Mouse (Mus musculus) limb, embryonic 15.5 days (tissue): Measurements from ENCODE around the gene Nuf2. TPM values are rescaled to one million over a fixed set of nuclear protein-coding genes. Genes with fewer than 3 reads are reported as not detected.
"Not testable (repeated sequence)": the region's sequence is repeated elsewhere in the genome, so short reads cannot be mapped to it uniquely, and the experiment has no call there.

Source experiments
- ATAC-seq: fragments of 200-750 bp; cut with Nextera tagmentation; 2 replicates; pipeline ENCODE4 v1.8.0; 2017; ENCODE audit warnings: low read depth, moderate TSS enrichment; ENCODE audit not compliant: insufficient number of reproducible peaks, low FRiP score, low TSS enrichment
- H3K27ac ChIP-seq: fragments of 300-500 bp; sonication (generic); 2 replicates; pipeline ENCODE4 v1.5.1; 2015; ENCODE audit warnings: moderate library complexity, mild to moderate bottlenecking, inconsistent platforms
- H3K27me3 ChIP-seq: fragments of 300-500 bp; sonication (generic); 2 replicates; pipeline ENCODE4 v1.6.1; 2015; ENCODE audit warnings: inconsistent platforms
- H3K36me3 ChIP-seq: fragments of 300-500 bp; sonication (generic); 2 replicates; pipeline ENCODE4 v1.6.1; 2015; ENCODE audit warnings: inconsistent platforms
- H3K4me1 ChIP-seq: fragments of 300-500 bp; sonication (generic); 2 replicates; pipeline ENCODE4 v1.6.1; 2015; ENCODE audit warnings: inconsistent platforms
- H3K4me2 ChIP-seq: fragments of 300-500 bp; sonication (generic); 2 replicates; pipeline ENCODE4 v1.6.1; 2015; ENCODE audit warnings: mild to moderate bottlenecking, inconsistent platforms
- H3K4me3 ChIP-seq: fragments of 300-500 bp; sonication (generic); 2 replicates; pipeline ENCODE4 v1.5.1; 2015; ENCODE audit warnings: mild to moderate bottlenecking, inconsistent platforms
- H3K9ac ChIP-seq: fragments of 300-500 bp; sonication (generic); 2 replicates; pipeline ENCODE4 v1.6.1; 2015; ENCODE audit warnings: inconsistent platforms
- H3K9me3 ChIP-seq: fragments of 300-500 bp; sonication (generic); 2 replicates; pipeline ENCODE4 v1.6.1; 2016; ENCODE audit warnings: inconsistent platforms
- WGBS: fragments of 180-500 bp; shearing (Covaris S2); methylation state at CpG from one replicate; pipeline ENCODE4 v1.1.7; 2015; 5-methylcytosine and 5-hydroxymethylcytosine counted together
- polyA plus RNA-seq: library from polyadenylated mRNA; unstranded; fragments of >200 nt; fragmentation: Nextera tagmentation; extraction: Ambion mirVana; gene quantifications from 2 replicates; pipeline ENCODE4 v1.2.1, GENCODE M21; 2015

Gene Nuf2
- polyA plus RNA-seq, 1 experiment from 2014 or later: 44.3 TPM

DNA sequence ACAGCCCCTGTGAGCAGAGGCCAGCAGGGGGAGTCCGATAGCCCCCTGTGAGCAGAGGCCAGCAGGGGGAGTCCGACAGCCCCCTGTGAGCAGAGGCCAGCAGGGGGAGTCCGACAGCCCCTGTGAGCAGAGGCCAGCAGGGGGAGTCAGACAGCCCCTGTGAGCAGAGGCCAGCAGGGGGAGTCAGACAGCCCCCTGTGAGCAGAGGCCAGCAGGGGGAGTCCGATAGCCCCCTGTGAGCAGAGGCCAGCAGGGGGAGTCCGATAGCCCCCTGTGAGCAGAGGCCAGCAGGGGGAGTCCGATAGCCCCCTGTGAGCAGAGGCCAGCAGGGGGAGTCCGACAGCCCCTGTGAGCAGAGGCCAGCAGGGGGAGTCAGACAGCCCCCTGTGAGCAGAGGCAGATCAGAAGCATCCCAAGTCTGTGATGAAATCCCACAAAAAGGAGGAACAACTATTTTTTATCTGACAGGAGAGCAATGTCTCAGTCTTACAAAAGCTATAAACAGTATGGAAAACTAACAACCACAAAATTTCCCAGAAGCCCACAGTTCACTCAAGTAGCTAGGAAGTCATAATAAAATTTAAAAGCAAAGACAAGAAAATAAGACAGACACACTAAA lies 13.3 kb downstream of the Nuf2 start:
- not testable (repeated sequence) for H3K4me3 ChIP-seq, H3K27me3 ChIP-seq, H3K27ac ChIP-seq, ATAC-seq, H3K4me2 ChIP-seq, H3K9ac ChIP-seq, H3K4me1 ChIP-seq, H3K9me3 ChIP-seq
- WGBS: 90% methylated on average over 7 of the region's 7 CpGs
- peaks cover 51% of the 10 kb centered on the region for H3K36me3 ChIP-seq

DNA sequence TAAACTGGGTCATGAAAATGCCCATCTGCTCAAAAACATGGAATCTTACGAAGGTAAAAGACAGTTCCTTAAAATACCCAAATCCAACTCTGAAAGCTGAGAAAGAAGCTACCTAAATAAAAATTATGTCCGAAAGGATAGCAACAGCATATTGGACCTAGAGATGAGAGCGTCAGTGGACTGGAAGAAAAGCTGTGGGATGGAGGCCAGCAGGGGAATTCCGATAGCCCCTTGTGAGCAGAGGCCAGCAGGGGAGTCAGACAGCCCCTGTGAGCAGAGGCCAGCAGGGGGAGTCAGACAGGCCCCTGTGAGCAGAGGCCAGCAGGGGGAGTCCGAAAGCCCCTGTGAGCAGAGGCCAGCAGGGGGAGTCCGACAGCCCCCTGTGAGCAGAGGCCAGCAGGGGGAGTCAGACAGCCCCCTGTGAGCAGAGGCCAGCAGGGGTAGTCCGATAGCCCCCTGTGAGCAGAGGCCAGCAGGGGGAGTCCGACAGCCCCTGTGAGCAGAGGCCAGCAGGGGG lies 13.8 kb downstream of the Nuf2 start:
- H3K27ac ChIP-seq: no peak overlapping the region
- H3K9ac ChIP-seq: no peak overlapping the region
- H3K4me1 ChIP-seq: no peaks in the 10 kb centered on the region
- H3K9me3 ChIP-seq: no peaks in the 10 kb centered on the region
- H3K36me3 ChIP-seq: peaks cover 48% of the 10 kb centered on the region
- no peak overlapping the region for H3K4me3 ChIP-seq
- ATAC-seq: no peak
- H3K4me2 ChIP-seq: no peak overlapping the region
- no peaks in the 10 kb centered on the region for H3K27me3 ChIP-seq
- 96% methylated on average over 8 of the region's 8 CpGs for WGBS

DNA sequence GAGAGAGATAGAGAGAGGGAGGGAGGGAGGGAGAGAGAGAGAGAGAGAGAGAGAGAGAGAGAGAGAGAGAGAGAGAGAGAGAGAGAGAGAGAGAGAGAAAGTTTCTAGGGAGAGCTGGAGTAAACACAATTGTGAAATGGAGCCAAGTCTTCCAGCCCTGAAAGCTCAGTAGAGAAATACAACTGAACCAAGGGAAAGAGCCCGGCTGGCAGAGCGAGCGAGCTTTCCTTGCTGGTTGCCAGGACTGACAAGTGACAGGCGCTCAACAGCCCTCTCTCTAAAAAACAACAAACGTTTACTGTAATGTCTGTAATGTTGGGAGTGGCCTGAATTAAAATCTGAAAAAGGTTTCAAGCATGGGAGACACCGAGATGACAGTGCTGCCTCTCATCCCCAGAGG lies 24.9 kb downstream of the Nuf2 start:
- H3K36me3 ChIP-seq: peaks cover 66% of the 10 kb centered on the region
- no peak overlapping the region for H3K4me3 ChIP-seq
- no peak overlapping the region for H3K27ac ChIP-seq
- no peaks in the 10 kb centered on the region for H3K4me1 ChIP-seq
- H3K27me3 ChIP-seq: no peaks in the 10 kb centered on the region
- no peak overlapping the region for H3K9ac ChIP-seq
- ATAC-seq: no peak
- H3K4me2 ChIP-seq: no peak overlapping the region
- no peaks in the 10 kb centered on the region for H3K9me3 ChIP-seq
- WGBS: 91% methylated on average over 6 of the region's 6 CpGs

DNA sequence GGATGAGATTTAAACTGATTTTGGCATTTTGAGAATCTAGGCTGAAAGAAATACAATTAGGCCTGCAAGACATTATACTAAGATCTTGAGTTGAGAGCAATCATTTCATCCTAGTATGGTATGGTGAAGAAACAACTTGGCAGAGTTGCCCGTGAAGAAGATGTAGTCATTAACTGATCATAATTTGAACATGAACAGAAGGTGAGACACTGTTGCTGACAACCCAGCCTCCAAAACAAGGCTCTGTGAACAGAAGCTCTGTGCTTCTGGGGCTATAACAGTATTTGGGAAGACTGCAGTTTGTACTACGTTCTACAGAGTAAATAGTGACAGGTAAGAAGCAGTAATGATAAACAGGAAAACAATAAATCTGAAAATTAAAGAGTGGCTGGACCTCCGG lies 28.4 kb downstream of the Nuf2 start:
- Histone ChIP-seq H3K9me3 (no peaks in the 10 kb centered on the region), H3K4me1 (no peaks in the 10 kb centered on the region), H3K4me3 (no peak overlapping the region), H3K27ac (no peak overlapping the region), H3K9ac (no peak overlapping the region), H3K4me2 (no peak overlapping the region), H3K27me3 (no peaks in the 10 kb centered on the region), H3K36me3 (peaks cover 56% of the 10 kb centered on the region)
- ATAC-seq: no peak
- 86% methylated on average over 3 of the region's 3 CpGs for WGBS

DNA sequence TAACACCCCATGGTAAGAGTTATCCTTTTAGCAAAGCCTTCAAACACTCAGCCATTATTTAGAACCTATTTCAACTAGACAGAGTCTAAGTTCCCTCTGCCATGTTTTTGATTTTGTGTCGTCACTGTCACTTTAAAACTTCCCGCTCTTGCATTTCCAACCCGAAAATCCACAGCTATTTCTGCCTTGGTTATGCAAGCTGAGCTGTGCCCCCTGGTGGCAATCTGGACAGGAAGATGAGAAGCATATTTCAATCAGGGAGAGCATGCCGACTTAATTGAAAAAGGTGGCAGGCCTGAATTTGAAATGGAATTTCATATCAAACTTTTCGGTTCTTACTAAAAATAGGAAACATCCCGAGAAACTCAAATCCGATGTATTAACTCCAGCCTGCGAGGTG lies 35.6 kb downstream of the Nuf2 start:
- no peak overlapping the region for H3K4me3 ChIP-seq
- WGBS: 60% methylated on average over 8 of the region's 8 CpGs
- H3K36me3 ChIP-seq: peaks cover 10% of the 10 kb centered on the region
- H3K27me3 ChIP-seq: no peaks in the 10 kb centered on the region
- H3K27ac ChIP-seq: no peak overlapping the region
- H3K9ac ChIP-seq: no peak overlapping the region
- H3K9me3 ChIP-seq: no peaks in the 10 kb centered on the region
- no peak overlapping the region for H3K4me2 ChIP-seq
- ATAC-seq: no peak
- no peaks in the 10 kb centered on the region for H3K4me1 ChIP-seq

DNA sequence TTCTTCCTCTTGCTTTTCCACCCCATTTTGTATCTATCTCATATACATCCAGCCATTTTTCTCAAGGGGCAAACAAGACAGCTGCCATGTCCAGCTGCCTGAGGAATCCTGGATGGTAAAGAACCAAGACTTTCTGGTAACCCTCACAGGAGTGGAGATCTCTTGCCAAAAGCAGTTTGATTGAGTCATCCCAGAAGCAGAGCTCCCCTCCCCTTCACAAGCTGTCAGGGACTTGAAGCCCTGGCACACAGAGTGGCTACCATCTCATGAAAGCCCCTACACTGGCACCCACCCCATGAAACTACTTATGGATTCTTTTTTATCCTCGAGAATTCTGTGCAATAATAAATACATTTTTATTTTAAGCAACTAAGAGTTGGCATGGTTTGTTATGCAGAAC lies 39.7 kb downstream of the Nuf2 start:
- Histone ChIP-seq H3K36me3 (no peaks in the 10 kb centered on the region), H3K4me2 (no peak overlapping the region), H3K9ac (no peak overlapping the region), H3K4me1 (no peaks in the 10 kb centered on the region), H3K27ac (no peak overlapping the region), H3K4me3 (no peak overlapping the region), H3K9me3 (no peaks in the 10 kb centered on the region), H3K27me3 (no peaks in the 10 kb centered on the region)
- 76% methylated on average over 1 of the region's 1 CpGs for WGBS
- no peak for ATAC-seq

DNA sequence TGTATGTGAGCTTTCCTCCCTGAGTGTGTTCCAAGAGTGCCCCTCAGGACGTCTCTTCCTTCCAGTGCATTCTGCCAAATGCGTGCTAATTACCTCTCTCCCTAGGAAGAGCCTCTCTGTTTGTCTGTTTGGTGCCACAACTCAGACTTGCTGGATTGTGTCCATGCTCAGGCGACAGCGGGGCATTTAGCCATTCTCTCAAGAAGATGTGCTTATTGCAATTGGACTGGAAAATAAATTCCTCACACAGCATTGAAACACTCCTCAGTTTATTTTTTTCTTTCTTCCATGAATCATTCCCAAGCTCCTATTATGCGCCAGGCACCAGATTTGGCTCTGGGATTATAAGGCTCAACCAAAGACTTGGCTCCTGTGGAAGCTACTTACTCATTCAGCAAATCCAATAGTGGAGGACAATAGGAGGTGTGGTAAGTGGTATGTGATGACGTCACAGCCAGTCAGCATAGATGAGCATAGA lies 45.8 kb downstream of the Nuf2 start:
- no peak overlapping the region for H3K27ac ChIP-seq
- no peak for ATAC-seq
- no peaks in the 10 kb centered on the region for H3K27me3 ChIP-seq
- no peak overlapping the region for H3K4me3 ChIP-seq
- 65% methylated on average over 6 of the region's 6 CpGs for WGBS
- no peak overlapping the region for H3K9ac ChIP-seq
- H3K4me1 ChIP-seq: no peaks in the 10 kb centered on the region
- no peak overlapping the region for H3K4me2 ChIP-seq
- H3K36me3 ChIP-seq: no peaks in the 10 kb centered on the region
- no peaks in the 10 kb centered on the region for H3K9me3 ChIP-seq

DNA sequence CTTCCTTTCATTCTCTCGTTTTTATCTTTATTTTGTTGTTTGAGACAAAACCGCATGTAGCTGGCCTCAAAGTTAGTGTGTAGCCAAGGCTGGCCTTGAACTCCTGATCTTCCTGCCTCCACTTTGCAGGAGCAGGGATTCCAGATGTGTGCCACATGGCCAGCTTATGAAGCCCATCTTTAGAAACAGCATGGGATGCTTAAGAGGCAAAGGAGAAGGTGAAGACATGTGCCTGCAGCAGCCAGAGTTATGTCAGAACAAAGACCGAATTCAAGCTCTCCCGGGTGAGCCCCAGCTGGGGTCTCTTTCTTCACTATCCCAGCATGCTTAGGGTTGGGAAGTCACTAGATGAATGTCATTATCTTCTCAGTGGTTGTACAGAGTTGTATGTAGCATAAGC lies 46.7 kb downstream of the Nuf2 start:
- no peak for ATAC-seq
- WGBS: 69% methylated on average over 4 of the region's 4 CpGs
- no peaks in the 10 kb centered on the region for H3K36me3 ChIP-seq

DNA sequence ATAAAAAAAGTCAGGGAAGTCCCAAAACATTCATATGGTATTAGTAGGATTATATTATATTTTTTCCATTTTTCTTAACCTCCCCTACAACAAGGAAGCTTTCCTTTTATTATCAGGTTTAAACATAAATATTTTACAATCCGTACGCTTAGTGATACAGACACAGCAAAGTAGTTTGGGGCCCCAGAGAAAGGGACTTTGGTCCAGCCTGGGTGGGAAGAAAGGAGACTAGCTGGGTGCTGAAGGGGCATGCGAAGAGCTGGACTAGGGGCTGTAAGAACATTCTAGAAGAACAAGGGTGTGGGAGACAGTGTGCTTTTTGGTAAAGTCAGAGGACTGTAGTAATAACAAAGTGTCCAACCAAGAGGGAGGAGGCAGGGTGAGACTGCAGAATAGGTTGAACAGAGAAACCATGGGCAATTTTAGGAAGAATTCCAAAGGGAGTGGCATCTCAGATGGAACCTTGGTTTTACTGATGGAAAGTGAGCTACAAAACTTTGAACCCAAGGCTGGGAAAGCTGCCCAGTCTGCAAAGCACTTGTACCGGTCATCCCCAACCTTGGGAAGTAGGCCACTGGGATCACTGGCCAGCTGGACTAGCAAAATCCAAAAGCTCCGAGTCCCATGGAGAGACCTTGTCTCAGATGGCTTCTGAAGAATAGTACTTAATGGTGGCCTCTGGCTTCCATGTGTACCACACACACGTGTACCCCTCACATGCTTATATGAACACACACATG lies 48.5 kb downstream of the Nuf2 start:
- Histone ChIP-seq H3K4me3 (no peak overlapping the region), H3K9me3 (no peaks in the 10 kb centered on the region), H3K4me2 (no peak overlapping the region), H3K27ac (no peak overlapping the region), H3K9ac (no peak overlapping the region), H3K27me3 (no peaks in the 10 kb centered on the region), H3K36me3 (no peaks in the 10 kb centered on the region), H3K4me1 (no peaks in the 10 kb centered on the region)
- 88% methylated on average over 6 of the region's 6 CpGs for WGBS
- ATAC-seq: no peak

More for the DNA sequence above, 46.7 kb downstream of the Nuf2 start:
- H3K4me2 ChIP-seq: no peak overlapping the region
- H3K9me3 ChIP-seq: no peaks in the 10 kb centered on the region
- H3K9ac ChIP-seq: no peak overlapping the region
- no peaks in the 10 kb centered on the region for H3K4me1 ChIP-seq
- H3K27me3 ChIP-seq: no peaks in the 10 kb centered on the region
- H3K27ac ChIP-seq: no peak overlapping the region
- H3K4me3 ChIP-seq: no peak overlapping the region

DNA sequence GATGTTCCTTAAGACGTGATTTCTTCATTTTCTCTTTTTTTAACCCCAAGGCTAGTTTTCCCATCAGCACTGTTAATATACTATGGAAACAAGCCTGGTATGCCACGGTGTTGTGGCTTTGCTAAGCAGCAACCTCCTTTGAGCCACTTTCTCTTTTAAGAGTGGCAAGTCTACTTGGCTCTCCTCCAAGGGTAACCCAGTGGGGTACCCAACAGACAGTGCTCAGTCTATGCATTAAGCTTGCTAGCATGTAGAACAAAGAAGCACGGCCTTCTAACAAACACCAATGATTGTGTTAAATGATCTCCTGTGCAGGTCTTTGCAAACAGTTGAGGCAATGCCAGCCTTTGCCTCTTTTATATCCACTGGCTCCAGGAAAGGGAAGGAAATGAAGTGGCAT lies 60.1 kb downstream of the Nuf2 start:
- Histone ChIP-seq H3K4me1 (no peaks in the 10 kb centered on the region), H3K9me3 (no peaks in the 10 kb centered on the region), H3K27me3 (no peaks in the 10 kb centered on the region), H3K4me3 (no peak overlapping the region), H3K36me3 (no peaks in the 10 kb centered on the region), H3K4me2 (no peak overlapping the region), H3K27ac (no peak overlapping the region), H3K9ac (no peak overlapping the region)
- 64% methylated on average over 3 of the region's 3 CpGs for WGBS
- no peak for ATAC-seq

DNA sequence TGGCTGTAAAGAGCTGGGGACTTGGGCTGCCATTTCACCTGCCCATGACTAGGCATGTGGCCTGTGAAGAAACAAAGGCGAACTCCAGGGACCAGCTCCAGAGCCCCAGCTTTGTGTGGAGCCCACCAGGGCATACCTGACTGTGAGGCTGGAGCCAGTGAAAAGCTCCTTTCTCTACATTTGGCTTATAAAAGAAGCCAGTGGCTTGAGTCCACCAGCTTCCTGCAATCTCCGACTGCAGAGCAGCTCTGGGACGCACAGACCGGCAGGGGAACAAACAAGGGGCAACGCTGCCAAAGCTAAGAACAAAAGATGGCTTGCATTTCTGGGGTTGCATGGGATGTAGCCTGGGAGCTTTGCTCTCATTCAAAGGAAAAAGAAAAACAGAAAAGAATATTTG lies 63.5 kb downstream of the Nuf2 start:
- ATAC-seq: no peak
- 74% methylated on average over 5 of the region's 5 CpGs for WGBS

DNA sequence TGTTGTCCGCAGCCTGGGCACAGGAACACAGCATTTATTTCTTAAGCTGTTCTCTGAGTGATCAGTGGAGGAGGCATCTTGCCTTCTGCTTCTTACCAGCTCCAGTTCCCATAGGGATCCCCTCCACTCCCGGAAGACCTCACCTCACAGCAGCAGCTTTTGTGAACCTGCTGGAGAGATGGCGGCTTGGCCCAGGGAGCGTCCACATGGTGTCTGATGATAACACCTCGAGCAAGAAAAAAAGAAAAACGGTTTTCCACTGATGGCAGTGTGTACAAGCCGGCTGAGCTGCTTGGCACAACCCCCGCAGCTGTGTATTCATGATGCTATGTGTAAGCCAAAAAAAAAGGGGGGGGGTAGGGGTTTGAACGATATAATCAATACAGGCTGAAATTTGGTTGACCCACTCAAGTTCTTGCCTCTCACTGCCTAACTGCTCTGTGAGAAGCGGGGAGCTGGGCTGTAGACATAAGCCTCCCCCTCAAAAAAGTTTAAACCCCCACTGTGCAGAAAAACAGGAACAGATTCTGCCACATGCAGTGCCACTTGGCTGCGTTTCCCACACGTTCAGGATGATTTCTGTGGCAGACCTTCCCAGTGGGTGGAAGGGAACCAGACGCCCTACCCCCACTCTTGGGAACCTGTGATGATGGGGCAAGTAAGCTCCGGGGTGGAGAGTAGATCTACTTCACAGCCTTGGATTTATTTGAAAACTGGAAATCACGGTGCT lies 68.7 kb downstream of the Nuf2 start:
- WGBS: 66% methylated on average over 15 of the region's 15 CpGs

More for the DNA sequence above, 63.5 kb downstream of the Nuf2 start:
- no peak overlapping the region for H3K27ac ChIP-seq
- no peaks in the 10 kb centered on the region for H3K4me1 ChIP-seq
- H3K4me3 ChIP-seq: no peak overlapping the region
- H3K9ac ChIP-seq: no peak overlapping the region
- no peaks in the 10 kb centered on the region for H3K27me3 ChIP-seq
- H3K4me2 ChIP-seq: no peak overlapping the region
- H3K9me3 ChIP-seq: no peaks in the 10 kb centered on the region
- no peaks in the 10 kb centered on the region for H3K36me3 ChIP-seq

More for the DNA sequence above, 68.7 kb downstream of the Nuf2 start:
- H3K4me1 ChIP-seq: peaks cover 4% of the 10 kb centered on the region; the same call in 1 of the 2 replicates
- no peaks in the 10 kb centered on the region for H3K9me3 ChIP-seq
- no peak overlapping the region for H3K4me2 ChIP-seq
- H3K27me3 ChIP-seq: no peaks in the 10 kb centered on the region
- H3K36me3 ChIP-seq: no peaks in the 10 kb centered on the region
- ATAC-seq: no peak
- H3K27ac ChIP-seq: no peak overlapping the region
- no peak overlapping the region for H3K4me3 ChIP-seq
- no peak overlapping the region for H3K9ac ChIP-seq
